Mouse (Mus musculus) CH12.LX (cell line): ENCODE measurements at regions not wholly inside any gene's neighbourhood (a gene's known extent, or its start where the extent isn't known, plus 50 kb on each side); places are given as distances from the start of the nearest gene placed in this dataset.

Experiments
- CHD2 ChIP-seq: IDR thresholded peaks from 2 replicates; pipeline ENCODE4 v1.6.1; 2011; ENCODE audit warnings: low read length, improper control_type of control experiment
- CTCF ChIP-seq, 2 experiments: IDR thresholded peaks in 1 of 2; conservative IDR thresholded peaks in 1 of 2; 2 replicates each; pipeline ENCODE4 v1.5.1; 2011 to 2012; ENCODE audit warnings: low read depth in 2 of 2, low read length in 2 of 2, improper control_type of control experiment in 1 of 2, inconsistent platforms in 1 of 2, mild to moderate bottlenecking in 1 of 2, moderate library complexity in 1 of 2
- E2F4 ChIP-seq: IDR thresholded peaks from 2 replicates; pipeline ENCODE4 v1.6.1; 2011; ENCODE audit warnings: low read depth, low read length, improper control_type of control experiment; ENCODE audit not compliant: insufficient replicate concordance
- EP300 ChIP-seq: IDR thresholded peaks from 2 replicates; pipeline ENCODE4 v1.6.1; 2011; ENCODE audit warnings: low read length, improper control_type of control experiment
- GABPA ChIP-seq: IDR thresholded peaks from 2 replicates; pipeline ENCODE4 v1.6.1; 2012; ENCODE audit warnings: low read depth, low read length, improper control_type of control experiment, inconsistent platforms; ENCODE audit not compliant: insufficient replicate concordance
- HCFC1 ChIP-seq: IDR thresholded peaks from 2 replicates; pipeline ENCODE4 v1.6.1; 2012; ENCODE audit warnings: low read depth, mild to moderate bottlenecking, inconsistent platforms, low read length, improper control_type of control experiment
- KAT2A ChIP-seq: IDR thresholded peaks from 2 replicates; pipeline ENCODE4 v1.6.1; 2012; ENCODE audit warnings: low read length, improper control_type of control experiment, inconsistent platforms; ENCODE audit not compliant: insufficient replicate concordance
- MAZ ChIP-seq: IDR thresholded peaks from 2 replicates; pipeline ENCODE4 v1.6.1; 2012; ENCODE audit warnings: low read depth, mild to moderate bottlenecking, inconsistent platforms, low read length, improper control_type of control experiment, moderate library complexity
- NRF1 ChIP-seq: IDR thresholded peaks from 2 replicates; pipeline ENCODE4 v1.6.1; 2014; ENCODE audit warnings: low read depth, mild to moderate bottlenecking, inconsistent platforms, low read length, improper control_type of control experiment, moderate library complexity
- POLR2A ChIP-seq: IDR thresholded peaks from 2 replicates; pipeline ENCODE4 v1.6.1; 2011; ENCODE audit warnings: low read depth, mild to moderate bottlenecking, improper control_type of control experiment, low read length
- RCOR1 ChIP-seq: conservative IDR thresholded peaks from 2 replicates; pipeline ENCODE4 v1.6.1; 2012; ENCODE audit warnings: low read depth, mild to moderate bottlenecking, inconsistent platforms, low read length, improper control_type of control experiment
- SIN3A ChIP-seq: IDR thresholded peaks from 2 replicates; pipeline ENCODE4 v1.6.1; 2012; ENCODE audit warnings: low read length, improper control_type of control experiment, inconsistent platforms
- TCF12 ChIP-seq: IDR thresholded peaks from 2 replicates; pipeline ENCODE4 v1.6.1; 2014; ENCODE audit warnings: low read depth, mild to moderate bottlenecking, inconsistent platforms, low read length, improper control_type of control experiment
- ZC3H11A ChIP-seq: IDR thresholded peaks from 2 replicates; pipeline ENCODE4 v1.6.1; 2012; ENCODE audit warnings: low read depth, mild to moderate bottlenecking, inconsistent platforms, low read length, improper control_type of control experiment

DNA sequence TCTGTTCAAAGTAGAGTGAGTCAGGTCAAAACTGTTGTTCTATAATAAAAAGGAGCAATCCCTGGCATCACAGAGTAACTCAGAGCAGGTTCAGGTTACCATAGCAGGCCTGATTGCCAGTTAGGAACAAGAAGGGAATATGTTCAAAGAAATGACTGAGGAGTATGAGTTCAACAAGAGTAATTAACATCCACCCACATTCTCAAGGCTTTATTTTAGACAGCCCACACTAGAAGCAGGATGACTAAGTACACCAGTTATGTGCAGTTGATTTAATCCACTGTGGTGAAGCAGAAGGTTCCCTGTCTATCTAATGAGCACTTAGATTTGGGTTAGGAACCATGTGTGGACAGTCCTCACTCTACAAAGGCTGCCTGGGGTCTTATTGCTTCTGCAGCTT lies 158.5 kb upstream of the Slc39a10 start:
- no peak for TF ChIP-seq ZC3H11A
- no peak for TF ChIP-seq NRF1
- no peak for TF ChIP-seq EP300
- TF ChIP-seq CTCF (conservative IDR thresholded peaks at IDR 0.05 in 1 of 2, IDR thresholded peaks at IDR 0.05 in 1 of 2; ENCODE audit: low read depth in 2 of 2, low read length in 2 of 2), result no peak
- no peak for TF ChIP-seq SIN3A
- no peak for TF ChIP-seq CHD2
- no peak for TF ChIP-seq E2F4
- TF ChIP-seq POLR2A, result no peak
- TF ChIP-seq RCOR1, result no peak
- TF ChIP-seq KAT2A, result no peak
- TF ChIP-seq TCF12, result no peak
- no peak for TF ChIP-seq GABPA
- no peak for TF ChIP-seq HCFC1
- no peak for TF ChIP-seq MAZ
